Mouse (Mus musculus) urinary bladder, postnatal 14 days (tissue): ENCODE data around the gene Rap1gap.

Source experiments
- DNase-seq: peaks from one replicate; pipeline ENCODE4 v3.0.0; 2021; ENCODE audit warnings: low spot score

Gene Rap1gap

GRCm38 (mm10) chr4:137774013-137774412 lies 109.5 kb downstream of the Rap1gap start:
- DNase-seq = no peak

- DNase-seq = no peak
Measured at GRCm38 (mm10) chr4:137774505-137774904, 110.0 kb downstream of the Rap1gap start.

- no peak for DNase-seq
Measured at GRCm38 (mm10) chr4:137777866-137778265, 113.3 kb downstream of the Rap1gap start.

GRCm38 (mm10) chr4:137778397-137779184 lies 114.1 kb downstream of the Rap1gap start:
- no peak for DNase-seq
